Comparison of ENCODE assay signal across 8 mouse cellular contexts in genomic region chr15:88827991-88828799, GRCm38 (mm10). TPM values are rescaled to one million over a fixed set of nuclear protein-coding genes. Genes with fewer than 3 reads are reported as not detected.
DNase-seq lines count a peak whose midpoint lies in the region; ATAC-seq and TF ChIP-seq lines count a peak whose summit lies in the region.

No protein-coding gene starts in this region.

- intact Hi-C loops in heart, postnatal 10 days (cut with DNase I) = loop anchor here (1.0 to 5.0 kb wide), 4 partner anchors 48 to 249 kb away; partner anchors contain the start of gene Trabd

- WGBS in forebrain, embryonic 11.5 days = 30% methylated on average over 9 of the region's 9 CpGs

- H3K4me3 ChIP-seq in ES-E14 (ENCODE audit: insufficient read depth in 1 of 2, low read depth in 1 of 2, low read length in 2 of 2, poor library complexity in 1 of 2, severe bottlenecking in 1 of 2) = no peak overlapping the region
- H3K4me3 ChIP-seq in forebrain, embryonic 11.5 days (ENCODE audit: low read depth, low read length) = no peak overlapping the region

- ATAC-seq in forebrain, embryonic 11.5 days (replicated peaks; ENCODE audit: low FRiP score) = peak; percentile 63

- H3K4me1 ChIP-seq in ES-E14 (ENCODE audit: control insufficient read depth in 2 of 2, insufficient read depth in 2 of 2, low read length in 2 of 2, poor library complexity in 1 of 2) = peaks cover 0 to 5% of the 10 kb centered on the region in 2 experiments; a peak in 1 of 4 replicates
- H3K4me1 ChIP-seq in forebrain, embryonic 11.5 days (replicated peaks; ENCODE audit: control insufficient read depth, insufficient read depth, low read length) = no peaks in the 10 kb centered on the region

- in situ Hi-C loops in ES-E14 (cut with MboI; ENCODE audit: low sequenced_read_pairs in 2 of 2, unreplicated experiment in 2 of 2) = loop anchor here (5.0 to 10.0 kb wide), 2 partner anchors 94 to 97 kb away; no protein-coding TSS in a partner anchor

- no peak overlapping the region for H3K4me2 ChIP-seq in forebrain, embryonic 11.5 days (ENCODE audit: low read depth, low read length, severe bottlenecking)

- H3K9me3 ChIP-seq in ES-E14 (ENCODE audit: control insufficient read depth, insufficient read depth, low read depth, low read length) = no peaks in the 10 kb centered on the region
- no peaks in the 10 kb centered on the region for H3K9me3 ChIP-seq in forebrain, embryonic 11.5 days (ENCODE audit: control insufficient read depth, low read length)

- no peak overlapping the region for H3K9ac ChIP-seq in ES-E14 (ENCODE audit: insufficient read depth, low read depth, low read length, poor library complexity, severe bottlenecking)
- H3K9ac ChIP-seq in forebrain, embryonic 11.5 days (ENCODE audit: low read length) = no peak overlapping the region

- no peak overlapping the region for H3K27ac ChIP-seq in ES-E14 (ENCODE audit: insufficient read depth, low read depth, low read length, poor library complexity, severe bottlenecking)
- H3K27ac ChIP-seq in forebrain, embryonic 11.5 days (ENCODE audit: low read depth, low read length) = no peak overlapping the region

- DNase-seq in ES-E14 (ENCODE audit: low read depth, low spot score) = peak; percentile 71
- peak; percentile 59 for DNase-seq in brain, embryonic 14.5 days (ENCODE audit: low read depth)
- peak; percentile 83 for DNase-seq in forebrain, embryonic 11.5 days (ENCODE audit: low spot score)
- DNase-seq in heart, postnatal 10 days = peak; percentile 80 to 87
- DNase-seq in kidney, postnatal 14 days = peak; percentile 88
- DNase-seq in lung, postnatal 25 days (ENCODE audit: low spot score) = peak; percentile 73
- peak; percentile 56 for DNase-seq in right cerebral cortex, postnatal 14 days
- peak; percentile 51 to 69 for DNase-seq in urinary bladder, postnatal 4 days (ENCODE audit: low spot score in 2 of 2)

- H3K27me3 ChIP-seq in forebrain, embryonic 11.5 days (ENCODE audit: control insufficient read depth, insufficient read depth, low read length) = no peaks in the 10 kb centered on the region

- peaks cover 26% of the 10 kb centered on the region for H3K36me3 ChIP-seq in ES-E14 (ENCODE audit: control insufficient read depth, insufficient read depth, low read length, poor library complexity, severe bottlenecking)
- H3K36me3 ChIP-seq in forebrain, embryonic 11.5 days (ENCODE audit: control insufficient read depth, insufficient read depth, low read length) = peaks cover 13% of the 10 kb centered on the region; the same call in 1 of the 2 replicates

- TF ChIP-seq CTCF in brain, embryonic 14.5 days (IDR thresholded peaks at IDR 0.05; ENCODE audit: borderline replicate concordance, extremely low read depth, insufficient read depth, insufficient read length) = peak; percentile 73

- TF ChIP-seq POLR2A in brain, embryonic 14.5 days (IDR thresholded peaks at IDR 0.05; ENCODE audit: borderline replicate concordance, extremely low read depth, insufficient read depth, insufficient read length, poor library complexity, severe bottlenecking) = no peak

TF ChIP-seq in ES-E14, 5 proteins besides CTCF, POLR2A, EP300 and RAD21:
- TF ChIP-seq ZC3H11A (IDR thresholded peaks at IDR 0.05; ENCODE audit: borderline replicate concordance, low read depth, low read length) = peak; percentile 71; the same call in 1 of the 2 replicates
- TF ChIP-seq ZNF384 (IDR thresholded peaks at IDR 0.05; ENCODE audit: low read depth, low read length) = no peak
TF ChIP-seq in ES-E14: peak in this region for 1.

RNA-seq across cellular contexts. Expression of gene Creld2, which starts 8.7 kb away (rescaled TPM):
- 324 and 328 TPM in 2 replicates for total RNA-seq in ES-E14 (2012; rRNA removed)
- 41.8 and 48.8 TPM in 2 replicates for polyA plus RNA-seq in brain, embryonic 14.5 days (2012; rRNA removed)
- polyA plus RNA-seq in forebrain, embryonic 11.5 days (2014; fragmentation: Nextera tagmentation; extraction: Ambion mirVana) = 79.4 and 89.4 TPM in 2 replicates
- total RNA-seq in heart, postnatal 10 days (2021) = 10 to 100 TPM; 16.8 to 20.3 TPM

RNA-seq across cellular contexts. Expression of gene Alg12, which starts 9.1 kb away (rescaled TPM):
- 17.0 and 17.8 TPM in 2 replicates for total RNA-seq in ES-E14 (2012; rRNA removed)
- 14.2 and 15.4 TPM in 2 replicates for polyA plus RNA-seq in brain, embryonic 14.5 days (2012; rRNA removed)
- 10.8 and 13.5 TPM in 2 replicates for polyA plus RNA-seq in forebrain, embryonic 11.5 days (2014; fragmentation: Nextera tagmentation; extraction: Ambion mirVana)
- 1 to 10 TPM; 8.6 to 8.8 TPM for total RNA-seq in heart, postnatal 10 days (2021)

RNA-seq across cellular contexts. Expression of gene Pim3, which starts 33.8 kb away (rescaled TPM):
- total RNA-seq in ES-E14 (2012; rRNA removed) = 159 and 169 TPM in 2 replicates
- polyA plus RNA-seq in brain, embryonic 14.5 days (2012; rRNA removed) = 14.7 and 18.5 TPM in 2 replicates
- polyA plus RNA-seq in forebrain, embryonic 11.5 days (2014; fragmentation: Nextera tagmentation; extraction: Ambion mirVana) = 42.0 and 42.7 TPM in 2 replicates
- total RNA-seq in heart, postnatal 10 days (2021) = 10 to 100 TPM; 49.8 to 85.5 TPM

Comparison
In these comparisons a context has a peak if more than half of its experiments do, and no peak if none do; other contexts are left out.
1. RNA of gene Creld2, which starts 8.7 kb away (total RNA-seq): 324 to 328 TPM in ES-E14; 16.8 to 20.3 TPM in heart, postnatal 10 days; every median in the first group is over 10 times any median in the second.
2. Peak in every context shown above with its lines, with median percentiles within 50 percentile points of each other: DNase-seq.